Mouse (Mus musculus) right cerebral cortex, adult 18-20 months (tissue): ENCODE data around the gene Zbtb41.

Source experiments
- DNase-seq: peaks from one replicate; pipeline ENCODE4 v3.0.0; 2022; ENCODE audit warnings: mixed read lengths

Gene Zbtb41

GRCm38 (mm10) chr1:139480246-139480645 lies 58.2 kb downstream of the Zbtb41 start:
- peak; percentile 20 for DNase-seq

GRCm38 (mm10) chr1:139481146-139481545 lies 59.1 kb downstream of the Zbtb41 start:
- peak; percentile 19 for DNase-seq

- DNase-seq: no peak
Observed at GRCm38 (mm10) chr1:139494630-139495029, 72.5 kb downstream of the Zbtb41 start.

GRCm38 (mm10) chr1:139495408-139495807 lies 73.3 kb downstream of the Zbtb41 start:
- DNase-seq: no peak

- DNase-seq: no peak
Observed at GRCm38 (mm10) chr1:139496212-139496611, 74.1 kb downstream of the Zbtb41 start.

DNA sequence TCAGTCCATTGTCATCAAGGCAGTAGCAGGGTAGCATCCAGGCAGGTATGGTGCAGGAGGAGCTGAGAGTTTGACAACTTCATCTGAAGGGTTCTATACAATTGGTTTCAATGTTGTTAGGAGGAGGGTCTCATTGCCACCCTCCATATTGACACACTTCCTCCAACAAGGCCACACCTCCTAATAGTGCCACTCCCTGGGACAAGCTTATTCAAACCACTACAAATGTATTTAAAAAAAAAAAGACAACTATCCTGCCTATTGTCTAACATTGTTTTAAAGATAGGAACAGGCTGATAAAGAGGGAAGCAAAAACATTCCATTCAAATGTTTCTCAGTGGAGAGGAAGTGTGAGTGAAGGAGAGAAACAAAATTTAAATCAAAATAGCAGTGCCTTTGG lies 77.7 kb downstream of the Zbtb41 start:
- DNase-seq: no peak

DNA sequence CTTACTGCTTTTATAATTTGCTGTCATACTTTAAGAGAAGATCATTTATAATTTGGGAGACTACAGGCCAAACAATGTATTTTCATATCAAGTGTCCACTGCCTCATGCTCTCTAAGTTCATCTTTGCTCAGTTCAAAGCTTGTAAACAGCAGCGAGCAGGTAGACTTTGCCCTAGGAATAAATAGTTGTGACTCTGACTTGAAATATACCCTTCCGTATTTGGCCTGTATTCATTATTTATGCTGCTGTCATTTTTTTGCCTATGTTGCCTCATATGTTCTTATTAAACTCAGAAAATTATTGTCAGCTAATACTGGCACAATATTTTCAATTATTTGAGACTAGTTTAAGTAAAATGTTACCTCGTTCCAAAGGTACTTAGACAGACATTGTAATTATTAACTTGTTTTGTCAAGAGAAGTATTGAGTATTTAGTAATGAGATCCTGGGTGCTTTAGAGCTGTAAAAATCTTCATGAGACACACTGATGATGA lies 79.2 kb downstream of the Zbtb41 start, which contains the start of gene F13b:
F13b (plus strand) TSS at position 445 of the 495 bp plus-strand sequence.
- DNase-seq: no peak
